Mouse (Mus musculus) cerebellum, adult 18-20 months (tissue): ENCODE results near the gene As3mt.

Experiments used
- DNase-seq, 2 experiments: peaks; one replicate each; pipeline ENCODE4 v3.0.0; 2021

The As3mt gene

DNA sequence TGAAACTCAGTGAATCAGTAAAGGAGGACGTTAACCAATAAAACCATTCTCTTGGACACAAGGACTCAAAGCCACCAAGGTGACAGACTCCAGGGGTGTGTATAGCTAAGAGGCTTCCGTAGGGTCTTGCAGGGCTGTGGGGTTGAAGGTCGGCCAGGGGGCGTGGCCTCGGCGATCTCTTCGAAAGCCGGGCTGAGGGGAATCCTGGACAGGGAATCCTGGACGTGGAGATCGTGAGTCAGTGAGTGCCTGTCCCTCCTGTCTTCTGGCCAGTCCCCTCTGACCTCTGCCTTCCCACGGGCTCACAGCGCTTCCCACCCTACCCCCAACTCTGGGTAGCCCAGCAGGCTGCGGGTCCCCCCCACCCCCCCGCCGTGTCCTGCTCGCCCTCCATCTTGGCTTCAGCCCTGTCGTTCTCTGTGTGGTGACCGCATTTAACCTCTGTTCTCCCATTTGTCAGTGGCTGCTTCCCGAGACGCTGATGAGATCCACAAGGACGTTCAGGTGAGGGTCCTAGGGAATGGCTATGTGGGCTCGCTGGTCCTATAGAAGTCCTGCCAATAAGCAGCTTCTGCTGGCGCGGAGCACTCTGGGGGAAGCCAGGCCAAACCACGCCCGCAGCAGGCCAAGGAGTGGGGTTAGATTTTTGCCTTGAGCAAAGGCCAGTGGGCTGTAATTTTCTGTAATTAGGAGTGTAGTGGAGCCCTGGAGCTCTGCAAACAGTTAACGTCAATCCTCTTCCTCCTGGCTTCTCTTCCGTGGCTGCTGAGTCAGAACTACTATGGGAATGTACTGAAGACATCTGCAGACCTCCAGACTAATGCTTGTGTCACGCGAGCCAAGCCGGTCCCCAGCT is at the start of gene As3mt:
Gene As3mt (plus strand): TSS at position 163 of the 856 bp plus-strand sequence.
- DNase-seq: peak; percentile 68 to 75

DNA sequence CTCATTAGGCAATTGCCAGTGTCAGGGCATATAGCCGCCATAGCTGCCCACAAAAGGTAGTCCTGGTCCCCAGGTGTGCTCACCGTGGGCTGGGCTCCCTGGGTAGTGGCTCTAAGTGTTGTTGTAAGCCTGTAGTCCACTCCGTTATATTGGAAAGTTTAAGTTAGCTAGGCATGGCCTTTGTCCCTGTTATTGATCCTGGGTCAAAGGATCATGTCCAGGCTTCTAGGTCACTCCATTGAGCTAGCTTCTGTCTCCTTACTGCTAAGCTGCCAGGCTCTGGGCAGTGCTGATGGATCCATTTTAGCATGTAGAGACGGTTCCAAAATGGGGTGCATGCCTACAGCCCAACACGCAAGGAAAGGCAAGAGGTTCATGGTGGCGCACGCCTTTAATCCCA is 48.9 kb upstream of the As3mt start:
- DNase-seq: no peak

DNA sequence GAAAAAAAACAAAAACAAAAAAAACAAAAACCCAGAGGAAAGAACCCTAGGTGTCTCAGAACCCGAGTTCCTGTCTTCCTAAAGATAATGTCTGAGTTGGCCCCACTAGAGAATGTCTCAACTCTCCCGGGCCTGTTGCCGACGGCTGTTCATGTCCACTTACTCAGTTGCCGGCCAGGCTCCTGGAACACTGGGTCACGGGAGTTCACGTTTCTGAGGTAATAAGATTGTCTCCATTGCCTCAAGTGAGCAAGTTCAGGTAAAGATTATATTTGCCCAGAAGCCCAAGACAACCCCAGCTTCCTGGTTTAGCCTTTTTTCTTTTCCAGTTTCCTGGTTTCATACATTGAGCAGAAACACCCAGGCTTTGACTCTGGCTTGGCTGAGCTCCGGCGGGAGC is 48.4 kb upstream of the As3mt start:
- DNase-seq: no peak

DNA sequence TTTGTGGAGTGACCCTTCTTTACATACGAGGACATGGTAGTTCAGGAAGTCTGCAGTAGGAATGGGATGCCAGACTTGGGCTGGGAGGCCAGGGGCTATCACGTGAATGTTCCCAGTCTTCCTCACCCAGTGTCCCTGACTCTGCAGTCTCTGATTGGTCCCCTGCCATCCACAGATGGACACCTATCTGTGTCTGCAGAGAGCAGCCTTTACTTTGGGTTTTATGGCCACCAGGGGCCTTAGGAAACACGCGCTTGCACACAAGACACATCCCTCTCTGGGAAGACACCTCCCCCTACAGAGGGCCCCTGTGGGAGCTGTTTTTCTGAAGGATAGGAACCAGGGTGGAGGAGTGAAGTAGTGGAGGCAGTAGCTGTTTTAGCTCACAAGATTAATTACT is 45.7 kb upstream of the As3mt start:
- DNase-seq: no peak

DNA sequence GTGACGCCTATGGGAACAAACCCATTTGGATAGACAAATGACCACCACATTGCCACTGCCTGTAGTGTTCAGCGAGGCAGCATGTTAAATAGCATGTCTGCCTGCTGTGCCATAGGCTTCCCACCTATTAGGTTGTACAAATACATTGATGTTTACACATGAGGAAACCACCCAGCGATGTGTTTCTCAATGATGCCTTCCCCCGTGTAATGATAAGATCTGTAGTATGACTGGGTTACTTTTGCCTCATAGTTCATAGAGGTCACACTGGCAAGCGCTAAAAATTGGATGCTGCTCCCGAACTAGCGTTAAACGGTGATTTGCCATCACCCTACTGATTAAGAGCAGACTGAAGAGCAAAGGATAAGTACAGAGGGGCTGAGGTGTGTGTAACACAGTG is 45.0 kb upstream of the As3mt start:
- no peak for DNase-seq

DNA sequence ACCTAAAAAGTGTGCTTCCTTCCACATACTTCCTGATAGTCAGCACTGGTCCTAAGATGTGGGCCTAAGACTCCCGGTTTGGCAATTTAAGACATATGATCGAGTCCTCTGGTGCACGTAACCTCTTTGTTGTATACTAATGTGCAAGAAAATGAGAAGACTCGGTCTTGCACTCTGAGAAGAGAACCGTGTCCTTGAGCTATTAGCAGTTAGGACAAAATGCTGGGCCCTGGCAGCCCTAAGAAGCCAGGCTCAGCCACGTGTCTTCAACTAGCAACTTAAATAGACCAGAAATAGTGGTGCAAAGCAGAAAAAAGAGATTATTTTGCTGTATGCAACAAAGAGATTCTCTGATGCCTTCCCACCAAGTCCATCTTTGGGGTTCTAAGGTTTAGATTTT is 44.5 kb upstream of the As3mt start:
- no peak for DNase-seq

DNA sequence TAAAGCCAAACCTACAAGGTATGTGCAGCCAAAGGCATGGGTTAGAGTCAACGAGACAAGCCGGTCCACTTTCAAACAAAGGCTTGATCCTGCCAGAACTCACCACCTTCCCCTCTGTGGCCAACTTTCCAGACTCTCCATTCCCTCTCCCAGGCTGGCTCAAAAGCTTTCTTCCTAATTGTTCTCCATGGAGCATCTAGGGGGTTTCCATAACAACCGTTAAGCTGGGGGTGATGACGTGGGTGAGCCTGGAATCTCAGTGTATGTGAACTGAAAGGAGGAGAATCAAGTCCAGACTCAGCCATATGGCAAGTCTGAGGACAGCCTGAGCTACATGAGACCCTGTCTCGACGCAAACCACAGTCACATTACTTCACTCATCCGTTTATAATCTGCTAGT is 41.8 kb upstream of the As3mt start:
- no peak for DNase-seq

DNA sequence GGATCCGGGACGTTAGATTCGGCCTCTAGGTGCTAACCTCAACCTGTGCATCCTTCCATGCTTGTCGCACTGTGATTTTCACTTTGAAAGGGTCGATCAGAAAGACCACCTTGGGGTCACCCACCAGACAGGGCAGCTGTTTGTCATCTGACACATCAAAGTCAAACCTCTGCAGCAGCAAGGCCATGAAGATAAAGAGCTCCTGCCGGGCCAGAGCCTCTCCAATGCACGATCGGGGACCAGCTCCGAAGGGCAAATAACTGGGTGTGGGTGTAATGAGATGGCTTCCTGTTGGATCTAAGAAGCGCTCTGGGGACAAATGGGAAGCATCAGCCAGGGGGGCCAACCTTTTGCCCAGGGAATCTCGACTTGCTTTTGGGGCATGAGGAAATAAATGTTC is 40.0 kb upstream of the As3mt start:
- DNase-seq: no peak

DNA sequence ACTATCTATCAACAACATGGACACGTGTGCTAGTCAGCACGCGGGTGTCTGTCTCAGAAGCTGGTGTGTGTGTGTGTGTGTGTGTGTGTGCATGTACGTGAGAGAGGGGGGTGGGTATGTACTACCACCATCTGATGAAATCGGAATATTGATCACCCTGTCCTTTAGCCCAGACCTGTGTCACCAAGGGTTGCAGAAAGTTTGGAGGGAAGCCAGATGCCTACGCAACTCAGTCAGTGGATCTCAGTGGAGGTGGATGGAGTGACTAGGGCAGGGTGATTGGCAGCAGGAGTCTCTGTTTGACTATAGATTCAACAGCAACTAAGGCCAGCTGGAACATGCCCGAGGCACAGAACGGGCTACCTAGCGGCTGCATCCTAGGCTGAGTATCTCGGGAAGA is 39.0 kb upstream of the As3mt start:
- no peak for DNase-seq

DNA sequence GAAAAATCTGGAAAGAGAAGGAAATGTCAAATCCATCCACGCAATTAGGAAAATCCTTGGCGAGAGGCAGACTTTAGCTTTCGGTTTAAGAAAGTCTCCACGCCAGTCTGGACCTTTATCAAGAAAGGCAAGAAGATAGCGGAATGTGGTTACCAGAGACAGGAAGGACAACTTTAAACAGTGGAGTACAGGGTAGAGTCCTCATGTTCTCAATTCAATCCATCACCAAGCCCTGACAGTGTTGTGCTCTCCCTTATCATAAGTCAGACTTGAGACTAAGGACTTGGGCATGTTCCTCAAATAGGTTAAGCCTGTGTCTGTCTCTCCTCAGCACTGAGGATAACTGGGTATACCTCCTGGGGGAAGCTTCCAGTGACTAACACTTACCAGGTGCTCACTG is 37.5 kb upstream of the As3mt start:
- no peak for DNase-seq

DNA sequence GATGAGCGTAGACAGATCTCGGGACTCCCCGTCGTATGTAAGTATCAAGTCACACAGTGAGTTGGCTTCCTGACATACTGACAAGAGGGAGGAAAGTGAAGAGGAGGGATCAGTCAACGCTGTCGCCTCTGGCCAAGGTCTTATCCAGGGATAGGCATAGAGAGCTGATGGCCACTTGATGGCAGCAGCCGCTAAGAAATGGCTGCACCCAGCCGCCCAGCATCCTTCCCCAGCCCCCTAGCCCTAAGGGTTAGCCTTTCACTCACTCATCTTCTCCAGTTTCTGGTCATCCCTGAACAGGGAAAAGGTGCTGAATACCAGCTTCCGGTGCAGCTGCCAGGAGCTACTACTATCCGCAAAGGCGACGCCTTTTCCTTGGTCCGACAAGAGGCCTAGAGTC is 36.6 kb upstream of the As3mt start:
- peak; percentile 62 to 69 for DNase-seq

DNA sequence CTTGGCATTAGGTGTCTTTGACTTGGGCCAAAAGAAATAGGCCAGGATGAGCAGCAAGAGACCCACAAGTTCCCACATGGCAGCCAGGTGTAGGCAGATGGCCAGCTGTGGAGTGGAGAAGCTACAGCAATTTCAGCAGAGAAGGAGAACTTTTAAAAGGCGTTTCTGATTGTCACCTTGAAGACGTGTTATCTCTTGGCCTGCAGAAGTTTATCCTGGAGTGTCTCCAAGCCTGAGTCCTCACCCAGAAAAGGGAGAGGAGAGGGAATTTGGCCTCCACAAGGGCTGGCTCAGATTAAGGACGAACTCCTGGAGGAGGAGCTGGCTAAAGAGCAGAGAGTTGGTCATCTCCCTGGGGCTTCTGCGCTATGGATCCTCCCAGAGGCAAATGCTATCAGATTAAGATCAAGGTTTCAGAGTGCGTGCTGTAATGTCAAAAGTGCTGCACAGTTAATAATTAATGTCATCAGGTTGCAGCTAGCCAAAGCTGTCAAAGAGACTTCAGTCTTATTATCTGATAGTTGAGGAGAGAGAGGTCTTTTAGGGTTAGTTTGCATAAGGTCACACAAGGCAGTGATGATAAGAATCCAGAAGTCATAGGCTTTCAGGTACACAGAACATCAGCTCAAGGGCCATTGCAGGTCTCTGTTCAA is 34.4 kb upstream of the As3mt start, which contains the start of gene Cyp17a1:
Gene Cyp17a1 (minus strand): TSS at position 407 of the 653 bp plus-strand sequence.
- DNase-seq: no peak

DNA sequence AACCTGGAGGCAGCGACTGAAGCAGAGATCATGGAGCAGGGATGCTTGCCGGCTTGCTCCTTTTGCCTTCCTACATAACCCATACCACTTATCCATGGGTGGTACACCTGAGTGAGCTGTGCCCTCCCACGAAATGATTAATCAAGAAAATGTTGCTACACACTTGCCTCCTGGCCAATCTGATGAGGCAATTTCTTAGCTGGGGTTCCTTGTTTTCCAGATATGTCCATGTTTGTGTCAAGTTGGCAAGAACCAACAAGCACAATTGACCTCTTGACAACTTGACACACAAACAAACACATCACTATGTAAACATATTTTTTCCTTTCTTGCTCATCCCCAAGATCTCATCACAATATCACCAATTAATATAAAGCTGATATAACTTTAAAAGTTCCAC is 31.6 kb upstream of the As3mt start:
- DNase-seq: no peak

DNA sequence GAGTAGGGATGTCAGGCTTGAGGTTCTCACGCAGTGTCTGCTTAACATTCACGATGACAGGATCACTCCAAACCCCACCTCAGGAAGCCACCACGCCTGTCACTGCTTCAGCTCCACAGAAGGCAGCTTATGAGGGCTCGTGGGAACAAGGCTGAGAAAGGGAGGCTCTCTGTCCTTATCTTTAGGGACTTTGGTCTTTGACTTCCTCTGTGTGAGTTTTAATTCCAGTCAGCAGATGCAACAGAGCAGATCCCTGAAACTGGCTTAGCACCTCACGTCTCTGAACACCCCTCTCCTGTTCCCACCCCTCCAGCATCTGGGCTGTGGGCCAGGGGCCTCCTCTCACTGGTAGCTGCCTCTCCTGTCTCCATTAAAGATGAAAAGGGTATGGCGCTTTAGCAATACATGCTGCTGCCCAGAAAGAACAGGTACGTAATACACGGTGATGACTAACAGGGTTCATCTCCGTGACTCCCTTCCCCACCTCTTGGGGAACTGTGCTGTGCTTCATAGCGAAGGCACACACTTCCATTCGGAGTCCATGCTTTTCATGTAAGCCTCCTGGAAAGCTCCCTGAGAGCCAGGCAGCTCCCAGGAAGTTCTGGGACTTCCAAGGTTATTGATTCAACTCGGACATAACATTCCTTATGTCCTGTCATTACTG is 27.4 kb upstream of the As3mt start:
- no peak for DNase-seq

DNA sequence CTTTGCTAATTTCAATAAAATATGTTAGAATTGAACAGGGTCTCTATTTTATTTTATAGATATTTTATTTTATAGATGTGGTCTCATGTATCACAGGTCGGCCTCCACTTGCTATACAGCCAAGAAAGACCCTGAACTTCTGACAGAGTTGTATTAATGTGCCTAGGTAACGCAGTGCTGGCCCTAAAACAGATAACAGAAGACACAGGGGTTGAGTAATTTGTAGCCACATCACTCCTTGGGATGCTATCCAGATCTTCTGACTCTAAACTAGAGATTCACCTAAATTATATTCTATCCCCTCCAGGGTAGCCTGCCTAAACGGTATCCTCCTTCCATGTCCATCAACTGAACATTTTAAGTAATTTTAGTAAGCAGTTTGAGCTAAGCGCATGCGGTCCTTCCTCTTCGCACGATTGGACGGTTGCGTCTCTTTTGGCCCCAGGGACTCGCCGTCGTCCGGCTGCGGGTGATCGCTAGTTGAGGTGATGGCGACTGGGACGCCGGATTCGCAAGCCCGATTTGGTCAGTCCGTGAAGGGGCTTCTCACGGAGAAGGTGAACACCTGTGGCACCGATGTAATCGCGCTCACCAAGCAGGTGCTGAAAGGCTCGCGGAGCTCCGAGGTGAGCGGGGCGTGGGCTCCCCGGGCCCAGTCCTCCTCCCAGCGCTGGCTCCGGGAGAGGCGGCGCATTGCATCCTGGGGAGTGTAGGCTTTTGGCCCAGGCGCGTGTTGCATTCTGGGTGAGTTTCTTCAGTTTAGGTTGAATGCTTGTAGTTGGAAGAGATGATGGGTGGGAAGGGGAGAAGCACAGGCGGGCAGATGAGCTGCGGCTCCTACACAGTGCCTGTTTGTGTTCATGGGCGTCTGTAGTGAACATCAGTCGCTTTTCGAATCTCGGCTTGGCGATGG is 17.5 kb upstream of the As3mt start, which contains the start of gene Borcs7:
Gene Borcs7 (plus strand): TSS at position 447 of the 913 bp plus-strand sequence.
- DNase-seq: peak; percentile 94 to 95

DNA sequence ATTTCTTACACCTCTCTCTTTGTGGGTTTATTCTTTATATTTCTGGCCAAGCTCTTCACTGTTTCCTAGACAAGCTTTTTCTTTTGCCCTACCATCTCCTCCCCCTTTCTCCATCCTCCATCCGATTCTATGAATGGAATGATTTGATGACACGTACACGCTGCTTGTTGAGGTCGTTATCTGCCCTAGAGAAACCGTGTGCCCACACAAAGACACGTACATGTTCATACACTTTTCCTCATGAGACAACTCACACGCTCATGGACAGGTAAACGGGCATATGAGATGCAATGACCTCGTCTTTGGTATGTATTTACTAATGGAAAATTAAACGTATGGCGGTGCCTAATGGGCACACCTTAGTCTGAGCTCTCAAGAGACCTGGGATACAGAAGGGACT is 16.9 kb upstream of the As3mt start:
- DNase-seq: no peak

DNA sequence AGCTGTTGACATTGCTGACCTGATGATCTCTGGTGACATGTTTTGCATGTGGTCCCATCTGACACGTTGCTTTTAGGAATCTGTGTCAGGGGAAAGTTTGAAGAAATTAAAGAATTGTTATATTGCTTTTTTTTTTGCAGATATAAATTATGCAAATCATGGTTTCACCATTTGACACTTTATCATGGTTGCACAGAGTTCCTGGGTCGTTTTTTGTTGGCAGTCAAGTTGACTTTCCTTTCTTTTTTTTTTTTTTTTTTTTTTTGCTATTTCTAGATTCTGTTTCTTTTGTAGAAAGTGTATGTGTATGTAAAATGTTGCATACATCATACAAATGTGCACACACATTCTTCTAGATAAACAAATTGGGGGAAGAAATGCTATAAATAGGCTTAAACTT is 16.2 kb upstream of the As3mt start:
- DNase-seq: no peak

DNA sequence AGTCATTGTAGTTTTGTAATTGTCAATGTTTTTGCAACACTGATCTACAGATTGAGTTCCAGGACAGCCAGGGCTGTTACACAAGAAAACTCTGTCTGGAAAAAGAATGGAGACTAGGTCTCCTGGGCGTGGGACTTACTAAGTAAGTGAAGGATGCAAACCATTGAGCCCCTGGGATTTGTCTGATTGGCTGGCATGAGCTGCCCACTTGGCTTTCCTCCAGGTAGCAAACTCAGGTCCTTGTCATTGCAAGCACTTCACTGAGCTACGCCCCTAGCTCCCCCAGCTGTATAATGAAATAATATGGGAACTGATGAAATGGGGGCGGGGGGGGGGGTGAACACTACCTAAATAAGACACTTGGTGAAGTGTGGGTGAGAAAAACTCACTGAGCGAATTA is 14.1 kb upstream of the As3mt start:
- no peak for DNase-seq

DNA sequence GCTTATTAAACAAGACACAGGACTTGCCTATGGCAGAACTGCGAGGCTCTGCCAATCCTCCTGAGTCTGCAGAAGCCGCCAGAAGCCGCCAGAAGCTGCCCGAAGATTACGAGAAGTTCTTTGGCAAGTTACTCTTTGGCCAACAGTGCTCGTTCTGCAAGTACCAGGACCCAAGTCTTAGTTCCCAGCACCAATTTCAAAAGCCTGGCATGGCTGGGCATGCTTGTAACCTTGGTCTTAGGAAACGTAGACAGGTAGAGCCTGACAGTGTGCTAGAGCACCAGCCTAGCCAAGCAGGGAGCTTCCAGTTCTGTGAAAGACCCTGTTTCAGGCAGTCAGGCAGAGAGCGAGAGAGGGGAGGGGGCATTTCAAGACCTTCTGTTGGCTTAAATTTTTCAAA is 10.8 kb upstream of the As3mt start:
- DNase-seq: no peak

DNA sequence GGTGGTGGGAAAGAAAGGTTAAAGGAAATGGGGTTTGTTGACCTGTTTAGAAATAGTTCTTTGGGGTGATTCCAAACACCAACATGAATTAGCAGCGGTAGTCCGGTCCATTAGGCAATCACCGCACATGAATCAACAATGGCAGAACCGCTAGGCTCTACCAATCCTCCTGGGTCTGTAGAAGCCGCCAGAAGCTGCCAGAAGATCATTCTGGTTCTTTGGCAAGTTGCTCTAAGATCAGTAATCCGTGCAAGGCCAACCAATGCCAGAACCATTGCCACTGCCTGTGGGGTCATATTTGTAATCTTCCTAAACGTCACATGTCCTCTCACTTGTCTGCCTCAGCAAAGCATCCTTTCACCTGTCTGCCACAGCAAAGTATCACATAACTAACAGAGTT is 10.3 kb upstream of the As3mt start:
- DNase-seq: no peak

DNA sequence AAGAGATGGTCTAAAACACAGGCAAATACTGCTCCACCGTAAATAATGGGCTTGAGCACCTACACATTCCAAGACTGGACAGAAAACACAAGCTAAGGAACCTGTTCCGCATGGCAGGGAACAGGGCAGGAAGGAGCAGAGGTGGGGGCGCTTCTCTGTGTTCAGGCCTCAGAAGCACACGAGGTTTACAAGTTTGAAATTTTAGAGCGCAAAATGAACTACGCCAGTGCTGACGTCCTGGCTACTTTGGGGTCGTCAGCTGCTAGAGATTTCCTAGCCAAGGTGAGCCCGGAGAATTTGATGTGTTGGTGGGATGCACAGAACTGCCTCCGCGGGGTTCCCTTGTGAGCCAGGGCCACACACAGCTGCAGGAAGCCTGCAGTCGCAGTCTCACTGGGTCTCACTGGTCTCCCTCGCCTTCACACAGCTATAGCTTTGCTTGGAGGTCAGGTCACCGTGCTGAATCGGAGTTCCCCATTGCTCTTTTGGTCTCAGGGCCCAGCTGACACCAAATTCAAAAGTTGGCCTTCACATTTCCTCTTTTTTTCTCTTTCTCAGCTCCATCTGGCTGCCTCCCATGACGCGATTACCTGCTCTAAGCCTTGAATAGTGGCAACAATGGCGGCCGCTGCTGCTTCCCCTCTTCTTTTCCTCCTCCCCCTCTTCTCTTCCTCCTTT is 9.3 kb upstream of the As3mt start:
- DNase-seq: no peak

DNA sequence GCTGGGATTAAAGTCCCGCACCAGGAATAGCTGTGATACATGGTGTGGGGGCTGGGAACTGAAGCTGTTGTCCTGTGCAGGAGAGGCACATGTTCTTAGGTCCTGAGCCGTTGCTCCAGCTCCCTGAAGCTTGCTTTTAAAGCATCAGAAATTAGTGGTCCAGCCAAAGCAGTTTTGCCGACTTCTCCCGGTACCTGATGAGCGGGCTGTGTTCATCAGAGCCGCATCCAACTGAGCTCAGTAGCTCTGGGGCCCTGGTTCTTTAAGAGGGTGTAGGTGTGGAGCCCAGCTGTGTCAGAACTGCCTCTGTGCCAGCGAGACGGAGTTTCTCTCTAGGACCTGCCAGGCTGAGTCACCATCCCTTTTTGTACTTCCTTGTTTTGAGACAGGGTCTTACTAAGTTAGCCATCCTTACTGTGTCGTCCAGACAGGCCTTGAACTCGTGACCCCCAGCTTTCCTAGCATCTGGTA is 8.2 kb upstream of the As3mt start:
- no peak for DNase-seq
